Mouse (Mus musculus) kidney, adult 2 months (tissue): Measurements from ENCODE around the gene Asb8. TPM values are rescaled to one million over a fixed set of nuclear protein-coding genes. Genes with fewer than 3 reads are reported as not detected.

Experiments used
- DNase-seq: peaks from one replicate; pipeline ENCODE4 v3.0.0; 2021
- H3K27ac ChIP-seq: fragments of 200-500 bp; 2 replicates; pipeline ENCODE4 v1.5.1; 2012; ENCODE audit warnings: low read depth, low read length, control low read depth, inconsistent platforms; ENCODE audit not compliant: insufficient read depth
- H3K27me3 ChIP-seq: fragments of 200-500 bp; replicated peaks from 2 replicates; pipeline ENCODE4 v1.6.1; 2012; ENCODE audit warnings: mild to moderate bottlenecking, moderate library complexity, low read length, inconsistent platforms; ENCODE audit not compliant: control insufficient read depth, insufficient read depth
- H3K36me3 ChIP-seq: fragments of 200-500 bp; 2 replicates; pipeline ENCODE4 v1.6.1; 2012; ENCODE audit warnings: mild to moderate bottlenecking, moderate library complexity, low read length, inconsistent platforms; ENCODE audit not compliant: control insufficient read depth, insufficient read depth
- H3K4me1 ChIP-seq: fragments of 200-500 bp; 2 replicates; pipeline ENCODE4 v1.6.1; 2011; ENCODE audit warnings: low read length; ENCODE audit not compliant: control insufficient read depth, insufficient read depth
- H3K4me3 ChIP-seq: fragments of 200-500 bp; 2 replicates; pipeline ENCODE4 v1.5.1; 2011; ENCODE audit warnings: mild to moderate bottlenecking, low read depth, low read length, control low read depth; ENCODE audit not compliant: insufficient read depth
- CTCF ChIP-seq: fragments of 200-500 bp; conservative IDR thresholded peaks from 2 replicates; pipeline ENCODE4 v1.5.1; 2011; ENCODE audit warnings: low read depth, mild to moderate bottlenecking, control low read depth, low read length, moderate library complexity, mixed read lengths; ENCODE audit not compliant: insufficient read depth, insufficient read length
- POLR2A ChIP-seq: fragments of 200-500 bp; IDR thresholded peaks from one replicate; pipeline ENCODE4 v1.6.1; 2011; ENCODE audit warnings: low read depth, low read length, control low read depth
- WGBS: fragments of 180-500 bp; shearing (Covaris S2); methylation state at CpG from one replicate; pipeline ENCODE4 v1.1.7; 2018; 5-methylcytosine and 5-hydroxymethylcytosine counted together
- polyA plus RNA-seq: library from polyadenylated mRNA; depleted of rRNA; stranded (reverse); fragments of >200 nt; gene quantifications from 2 replicates; pipeline ENCODE4 v1.2.3, GENCODE M21; 2012

The Asb8 gene
- polyA plus RNA-seq, 1 experiment = 46.8 TPM

DNA sequence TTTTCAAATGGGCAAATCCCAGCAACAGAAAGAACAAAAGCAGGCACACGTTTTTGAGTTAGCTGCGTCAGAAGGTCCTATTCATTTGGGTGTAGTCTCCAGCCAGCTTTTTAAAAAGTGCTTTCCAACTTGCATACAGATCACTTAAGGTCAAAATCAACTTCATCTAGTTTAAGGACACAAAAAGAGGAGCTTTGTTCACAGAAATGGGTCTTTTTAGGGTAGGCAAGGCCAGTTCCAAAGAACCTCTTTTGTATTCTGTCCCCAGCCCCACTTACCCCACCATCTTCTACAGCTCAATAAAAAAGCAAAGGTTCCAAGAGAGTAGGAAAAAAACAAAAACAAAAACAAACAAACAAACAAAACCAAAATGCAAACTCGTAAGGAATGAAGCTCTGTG lies 30.8 kb downstream of the Asb8 start:
- no peaks in the 10 kb centered on the region for H3K4me1 ChIP-seq
- no peaks in the 10 kb centered on the region for H3K36me3 ChIP-seq
- no peak for DNase-seq
- H3K27ac ChIP-seq = no peak overlapping the region
- no peak for TF ChIP-seq POLR2A
- no peak overlapping the region for H3K4me3 ChIP-seq
- 85% methylated on average over 3 of the region's 3 CpGs for WGBS
- no peaks in the 10 kb centered on the region for H3K27me3 ChIP-seq

GRCm38 (mm10) chr15:98134034-98134433 lies 31.4 kb downstream of the Asb8 start:
- WGBS = 96% methylated on average over 4 of the region's 4 CpGs
- Histone ChIP-seq H3K36me3 (no peaks in the 10 kb centered on the region), H3K4me1 (no peaks in the 10 kb centered on the region), H3K27me3 (no peaks in the 10 kb centered on the region), H3K27ac (no peak overlapping the region), H3K4me3 (no peak overlapping the region)
- no peak for DNase-seq
- no peak for TF ChIP-seq POLR2A
- TF ChIP-seq CTCF = no peak

DNA sequence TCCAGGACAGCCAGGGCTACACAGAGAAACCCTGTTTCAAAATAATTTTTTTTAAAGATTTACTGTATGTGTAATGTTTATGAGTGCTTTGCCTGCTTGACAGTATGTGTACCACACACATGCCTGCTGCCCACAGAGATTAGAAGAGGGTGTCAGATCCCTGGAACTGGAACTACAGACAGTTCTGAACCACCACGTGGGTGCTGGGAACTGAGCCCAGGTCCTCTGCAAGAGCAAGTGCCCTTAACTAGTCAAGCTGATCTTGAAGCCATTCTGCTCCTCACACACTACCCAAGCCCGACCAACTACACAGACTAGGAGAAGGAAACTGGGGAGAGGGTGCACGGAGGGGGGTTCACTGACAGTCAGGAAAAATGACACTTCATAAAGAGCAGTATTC lies 32.0 kb downstream of the Asb8 start:
- TF ChIP-seq POLR2A (no peak), CTCF (no peak)
- Histone ChIP-seq H3K27me3 (no peaks in the 10 kb centered on the region), H3K4me3 (no peak overlapping the region), H3K36me3 (no peaks in the 10 kb centered on the region), H3K4me1 (no peaks in the 10 kb centered on the region), H3K27ac (no peak overlapping the region)
- 88% methylated on average over 3 of the region's 3 CpGs for WGBS
- DNase-seq = no peak

DNA sequence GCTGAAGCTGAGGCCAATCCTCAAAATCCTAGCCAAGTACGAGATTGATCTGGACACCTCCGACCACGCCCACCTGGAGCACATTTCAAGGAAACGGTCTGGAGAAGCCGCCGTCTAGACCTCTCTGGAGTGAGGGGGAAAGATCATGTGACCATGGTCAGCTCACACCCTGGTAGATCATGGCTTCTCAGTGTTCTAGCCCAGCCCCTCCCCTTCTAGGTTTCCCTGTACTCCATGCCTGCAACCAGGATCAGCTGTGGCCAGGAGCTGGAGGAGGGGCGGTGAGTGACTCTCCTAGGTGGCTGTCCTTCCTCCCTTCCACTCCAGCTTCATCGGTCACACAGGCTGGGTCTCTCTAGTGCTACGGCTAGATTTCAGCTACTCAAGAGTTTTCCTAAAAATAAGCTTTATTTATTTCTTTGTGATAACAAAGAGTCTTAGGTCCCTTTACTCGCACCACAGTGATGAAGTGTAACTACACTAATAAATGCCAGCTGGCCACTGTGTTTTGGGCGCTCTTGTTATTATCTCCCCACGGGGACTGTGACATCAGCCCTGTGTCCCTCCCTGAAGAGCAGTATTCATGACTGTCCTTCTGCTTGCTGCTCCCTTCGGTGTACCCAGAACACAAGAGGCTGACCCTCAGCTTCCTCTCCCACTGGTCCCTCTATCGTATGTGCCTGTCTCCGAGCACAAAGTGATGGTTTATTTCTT lies 33.3 kb downstream of the Asb8 start:
- TF ChIP-seq POLR2A (no peak), CTCF (no peak)
- no peak for DNase-seq
- Histone ChIP-seq H3K4me3 (no peak overlapping the region), H3K27ac (no peak overlapping the region), H3K36me3 (no peaks in the 10 kb centered on the region), H3K4me1 (no peaks in the 10 kb centered on the region), H3K27me3 (no peaks in the 10 kb centered on the region)
- 80% methylated on average over 15 of the region's 15 CpGs for WGBS

- no peak for DNase-seq
- 95% methylated on average over 7 of the region's 7 CpGs for WGBS
- Histone ChIP-seq H3K36me3 (no peaks in the 10 kb centered on the region), H3K4me1 (no peaks in the 10 kb centered on the region), H3K27ac (no peak overlapping the region), H3K4me3 (no peak overlapping the region), H3K27me3 (no peaks in the 10 kb centered on the region)
- TF ChIP-seq POLR2A (no peak), CTCF (no peak)
These were observed 34.0 kb downstream of the Asb8 start for GRCm38 (mm10) chr15:98131451-98131850.

DNA sequence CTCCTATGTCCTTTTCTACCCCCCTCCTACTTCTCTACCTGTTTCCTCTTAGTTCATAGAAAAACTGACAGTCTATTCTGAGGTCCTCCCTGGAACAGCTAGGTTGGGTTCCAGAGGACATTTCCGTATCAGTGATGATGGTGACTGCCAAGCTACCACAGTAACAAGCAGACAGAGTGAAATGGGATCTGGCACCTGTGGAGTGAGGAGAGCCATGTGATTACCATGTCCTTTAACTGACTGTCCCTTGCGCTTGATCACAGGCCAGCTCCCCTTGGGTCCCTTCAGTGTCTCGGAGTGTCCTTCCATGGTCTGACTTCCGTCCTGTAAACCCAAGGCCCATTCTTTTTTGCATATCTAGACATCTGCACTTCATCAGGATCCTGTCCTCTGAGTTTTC lies 34.4 kb downstream of the Asb8 start:
- Histone ChIP-seq H3K27me3 (no peaks in the 10 kb centered on the region), H3K27ac (no peak overlapping the region), H3K4me3 (no peak overlapping the region), H3K4me1 (no peaks in the 10 kb centered on the region), H3K36me3 (no peaks in the 10 kb centered on the region)
- DNase-seq = no peak
- no peak for TF ChIP-seq POLR2A
- no peak for TF ChIP-seq CTCF
- 93% methylated on average over 4 of the region's 4 CpGs for WGBS

GRCm38 (mm10) chr15:98120831-98121230 lies 44.6 kb downstream of the Asb8 start:
- DNase-seq = no peak
- H3K4me3 ChIP-seq = no peak overlapping the region
- no peaks in the 10 kb centered on the region for H3K36me3 ChIP-seq
- H3K27me3 ChIP-seq = no peaks in the 10 kb centered on the region
- H3K27ac ChIP-seq = no peak overlapping the region
- no peak for TF ChIP-seq POLR2A
- no peak for TF ChIP-seq CTCF
- 95% methylated on average over 20 of the region's 20 CpGs for whole genome bisulfite sequencing
- H3K4me1 ChIP-seq = no peaks in the 10 kb centered on the region

- 87% methylated on average over 12 of the region's 12 CpGs for WGBS
- H3K27me3 ChIP-seq = no peaks in the 10 kb centered on the region
- no peak for DNase-seq
- TF ChIP-seq CTCF (no peak), POLR2A (no peak)
- no peaks in the 10 kb centered on the region for H3K36me3 ChIP-seq
- no peak overlapping the region for H3K27ac ChIP-seq
- no peak overlapping the region for H3K4me3 ChIP-seq
- H3K4me1 ChIP-seq = no peaks in the 10 kb centered on the region
These were observed 46.1 kb downstream of the Asb8 start for GRCm38 (mm10) chr15:98119363-98119762.
